ENCODE assay signal across 16 mouse cellular contexts in genomic region chr12:117486118-117487057, GRCm38 (mm10). TPM values are rescaled to one million over a fixed set of nuclear protein-coding genes. Genes with fewer than 3 reads are reported as not detected.
DNase-seq lines count a peak whose midpoint lies in the region; ATAC-seq lines count a peak whose summit lies in the region.
"Had no signal": no experiment of that assay in that cellular context is flagged by ENCODE, and none has a peak within 500 bp of the region (broad histone marks: within the 10 kb centered on the region; RNA-seq: fewer than 3 reads in every experiment).

No protein-coding gene starts in this region.

- H3K9me3 ChIP-seq in forebrain, embryonic 14.5 days (replicated peaks; ENCODE audit: control insufficient read depth, low read length) = no peaks in the 10 kb centered on the region
- H3K9me3 ChIP-seq in forebrain, embryonic 12.5 days = no peaks in the 10 kb centered on the region
- H3K9me3 ChIP-seq in embryonic facial prominence, embryonic 13.5 days = no peaks in the 10 kb centered on the region
- H3K9me3 ChIP-seq in kidney, embryonic 16.5 days (ENCODE audit: low read length) = no peaks in the 10 kb centered on the region

- no peak overlapping the region for H3K9ac ChIP-seq in forebrain, embryonic 14.5 days (ENCODE audit: low read length)
- no peak overlapping the region for H3K9ac ChIP-seq in forebrain, embryonic 12.5 days
- H3K9ac ChIP-seq in embryonic facial prominence, embryonic 13.5 days = no peak overlapping the region
- no peak overlapping the region for H3K9ac ChIP-seq in kidney, embryonic 16.5 days (replicated peaks; ENCODE audit: low read length)

- no peak overlapping the region for H3K4me3 ChIP-seq in forebrain, embryonic 14.5 days (ENCODE audit: low read depth, low read length)
- no peak overlapping the region for H3K4me3 ChIP-seq in forebrain, embryonic 12.5 days (replicated peaks)
- no peak overlapping the region for H3K4me3 ChIP-seq in embryonic facial prominence, embryonic 13.5 days
- H3K4me3 ChIP-seq in kidney, embryonic 16.5 days (ENCODE audit: low read length) = no peak overlapping the region

- H3K27ac ChIP-seq in forebrain, embryonic 14.5 days (ENCODE audit: low read depth, low read length) = no peak overlapping the region
- H3K27ac ChIP-seq in forebrain, embryonic 12.5 days = no peak overlapping the region
- peak overlapping the region; percentile 4; the same call in 1 of the 2 replicates for H3K27ac ChIP-seq in embryonic facial prominence, embryonic 13.5 days
- H3K27ac ChIP-seq in kidney, embryonic 16.5 days (ENCODE audit: low read length) = peak overlapping the region; percentile 77

- 0 out of 2 replicates have a peak, but pooled peaks cover 3% of the 10 kb centered on the region for H3K4me1 ChIP-seq in forebrain, embryonic 14.5 days (ENCODE audit: control insufficient read depth, insufficient read depth, low read length)
- H3K4me1 ChIP-seq in forebrain, embryonic 12.5 days = no peaks in the 10 kb centered on the region; the same call in 1 of the 2 replicates
- H3K4me1 ChIP-seq in embryonic facial prominence, embryonic 13.5 days = peaks cover 17% of the 10 kb centered on the region
- peaks cover 19% of the 10 kb centered on the region for H3K4me1 ChIP-seq in kidney, embryonic 16.5 days (ENCODE audit: insufficient read depth, low read length)

- H3K27me3 ChIP-seq in forebrain, embryonic 14.5 days (replicated peaks; ENCODE audit: control insufficient read depth, insufficient read depth, low read length) = no peaks in the 10 kb centered on the region
- H3K27me3 ChIP-seq in forebrain, embryonic 12.5 days = no peaks in the 10 kb centered on the region
- no peaks in the 10 kb centered on the region for H3K27me3 ChIP-seq in embryonic facial prominence, embryonic 13.5 days
- no peaks in the 10 kb centered on the region for H3K27me3 ChIP-seq in kidney, embryonic 16.5 days (ENCODE audit: insufficient read depth, low read length)

- DNase-seq in forebrain, embryonic 14.5 days (ENCODE audit: low spot score) = peak; percentile 47
- peak; percentile 76 for DNase-seq in Muller cell, postnatal 12 days (ENCODE audit: inconsistent ontology term)
- no peak for DNase-seq in urinary bladder, postnatal 4 days (ENCODE audit: low spot score in 2 of 2)
- no peak for DNase-seq in cerebellum, adult 18-20 months
- no peak for DNase-seq in gastrocnemius, postnatal 36 days
- DNase-seq: cerebellum, adult 11 months; heart, adult 18-20 months; heart, postnatal 10 days; layer of hippocampus, postnatal 36 days; liver; lung, adult 2 months; right cerebral cortex, postnatal 25 days had no signal

- no peak overlapping the region for H3K4me2 ChIP-seq in forebrain, embryonic 14.5 days (ENCODE audit: low read length)
- H3K4me2 ChIP-seq in forebrain, embryonic 12.5 days = no peak overlapping the region
- H3K4me2 ChIP-seq in embryonic facial prominence, embryonic 13.5 days = no peak overlapping the region
- no peak overlapping the region for H3K4me2 ChIP-seq in kidney, embryonic 16.5 days (replicated peaks; ENCODE audit: low read depth, low read length)

- no peak for ATAC-seq in forebrain, embryonic 14.5 days
- ATAC-seq in forebrain, embryonic 12.5 days (ENCODE audit: low FRiP score) = no peak; the same call in 1 of the 2 replicates
- ATAC-seq in embryonic facial prominence, embryonic 13.5 days (ENCODE audit: insufficient number of reproducible peaks, insufficient read depth, low FRiP score, low TSS enrichment, low read depth) = no peak
- peak; percentile 87 for ATAC-seq in kidney, embryonic 16.5 days (ENCODE audit: low FRiP score, low TSS enrichment)

- intact Hi-C loops in gastrocnemius, postnatal 36 days (cut with DNase I) = no loop called here

- H3K36me3 ChIP-seq in forebrain, embryonic 14.5 days (ENCODE audit: control insufficient read depth, insufficient read depth, low read length) = no peaks in the 10 kb centered on the region
- H3K36me3 ChIP-seq in forebrain, embryonic 12.5 days (replicated peaks) = no peaks in the 10 kb centered on the region
- no peaks in the 10 kb centered on the region for H3K36me3 ChIP-seq in embryonic facial prominence, embryonic 13.5 days
- no peaks in the 10 kb centered on the region for H3K36me3 ChIP-seq in kidney, embryonic 16.5 days (ENCODE audit: insufficient read depth, low read length)

- 49% methylated on average over 4 of the region's 4 CpGs for WGBS in forebrain, embryonic 14.5 days
- whole genome bisulfite sequencing in forebrain, embryonic 12.5 days = 75% methylated on average over 4 of the region's 4 CpGs
- WGBS in embryonic facial prominence, embryonic 13.5 days = 47% methylated on average over 4 of the region's 4 CpGs
- 44% methylated on average over 4 of the region's 4 CpGs for whole genome bisulfite sequencing in kidney, embryonic 16.5 days

RNA-seq across cellular contexts. Expression of gene Rapgef5, which starts 29.9 kb away (rescaled TPM):
- 25.7 and 32.2 TPM in 2 replicates for polyA plus RNA-seq in forebrain, embryonic 14.5 days (2014; fragmentation: Nextera tagmentation; extraction: Ambion mirVana)
- 17.0 and 20.8 TPM in 2 replicates for polyA plus RNA-seq in forebrain, embryonic 12.5 days (2016; fragmentation: Nextera tagmentation; extraction: Ambion mirVana)
- 9.0 and 9.9 TPM in 2 replicates for polyA plus RNA-seq in embryonic facial prominence, embryonic 13.5 days (2015; fragmentation: Nextera tagmentation; extraction: Ambion mirVana)
- 15.4 and 15.5 TPM in 2 replicates for polyA plus RNA-seq in kidney, embryonic 16.5 days (2015; fragmentation: Nextera tagmentation; extraction: Ambion mirVana)
- 1 to 10 TPM; 4.6 to 5.5 TPM for total RNA-seq in gastrocnemius, postnatal 36 days (2021)
- total RNA-seq: MEL had no signal

Comparison
In these comparisons a context has a peak if more than half of its experiments do, and no peak if none do; other contexts are left out.
1. DNase-seq: peak in forebrain, embryonic 14.5 days (single experiment) and Muller cell, postnatal 12 days (single experiment); none in urinary bladder, postnatal 4 days (0 of 2), cerebellum, adult 18-20 months (0 of 2) and gastrocnemius, postnatal 36 days (0 of 2).
2. H3K27ac ChIP-seq: peak in embryonic facial prominence, embryonic 13.5 days (single experiment) and kidney, embryonic 16.5 days (single experiment); none in forebrain, embryonic 14.5 days (single experiment) and forebrain, embryonic 12.5 days (single experiment).